Mouse (Mus musculus): ENCODE results near the gene Gm17387.

DNA sequence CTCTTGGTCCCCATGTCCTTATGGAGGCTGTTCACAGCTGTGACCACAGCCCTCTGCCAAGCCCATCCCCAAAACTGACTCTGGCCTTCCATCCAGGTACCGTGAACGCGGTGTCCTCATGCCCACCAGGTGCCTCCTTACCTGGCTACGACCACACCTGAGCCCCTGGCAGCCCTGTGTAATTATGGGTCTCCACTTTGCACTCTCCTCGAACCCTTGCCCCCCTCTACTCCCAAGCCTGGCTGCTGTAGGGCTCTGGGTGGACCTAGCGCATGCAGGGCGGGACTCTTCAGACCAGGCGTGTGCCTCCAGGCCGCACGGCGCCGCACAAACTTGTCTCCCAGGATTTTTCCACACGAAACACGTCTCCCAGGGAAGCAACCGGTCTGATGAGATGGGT lies 48.9 kb downstream of the Gm17387 start, which contains the start of gene Pkp3:
- no peak for TF ChIP-seq CTCF (IDR thresholded peaks at IDR 0.05; ENCODE audit: low read depth, low read length)
- no peak for TF ChIP-seq POLR2A (IDR thresholded peaks at IDR 0.05; ENCODE audit: insufficient read depth, low read length)
